In genomic region chr6:84916291-84916690, GRCm38 (mm10) we compare ENCODE assay signal across 8 mouse cellular contexts.
DNase-seq lines count a peak whose midpoint lies in the region; ATAC-seq and TF ChIP-seq lines count a peak whose summit lies in the region.
"Had no signal": no experiment of that assay in that cellular context is flagged by ENCODE, and none has a peak within 500 bp of the region (broad histone marks: within the 10 kb centered on the region; RNA-seq: fewer than 3 reads in every experiment).

No protein-coding gene starts in this region.

- no peaks in the 10 kb centered on the region for H3K36me3 ChIP-seq in CH12.LX (replicated peaks in 1 of 2; ENCODE audit: control insufficient read depth in 1 of 2, insufficient read depth in 1 of 2, low read length in 1 of 2)
- H3K36me3 ChIP-seq in embryonic facial prominence, embryonic 14.5 days (ENCODE audit: control insufficient read depth, insufficient read depth, low read length), result no peaks in the 10 kb centered on the region
- no peaks in the 10 kb centered on the region for H3K36me3 ChIP-seq in lung, embryonic 14.5 days (ENCODE audit: insufficient read depth)

- H3K4me2 ChIP-seq in CH12.LX (ENCODE audit: insufficient read depth, low read depth, poor library complexity, severe bottlenecking), result no peak overlapping the region
- no peak overlapping the region for H3K4me2 ChIP-seq in embryonic facial prominence, embryonic 14.5 days (ENCODE audit: low read depth, low read length)
- no peak overlapping the region for H3K4me2 ChIP-seq in lung, embryonic 14.5 days

- H3K4me3 ChIP-seq in CH12.LX (replicated peaks in 1 of 3; ENCODE audit: low read depth in 2 of 3, low read length in 2 of 3, poor library complexity in 1 of 3), result no peak overlapping the region
- no peak overlapping the region for H3K4me3 ChIP-seq in embryonic facial prominence, embryonic 14.5 days (ENCODE audit: low read depth, low read length)
- no peak overlapping the region for H3K4me3 ChIP-seq in lung, embryonic 14.5 days (ENCODE audit: low read depth, low read length)
- H3K4me3 ChIP-seq: megakaryocyte, embryonic 14.5 days had no signal

- no peaks in the 10 kb centered on the region for H3K27me3 ChIP-seq in CH12.LX (replicated peaks)
- H3K27me3 ChIP-seq in embryonic facial prominence, embryonic 14.5 days (replicated peaks; ENCODE audit: control insufficient read depth, insufficient read depth, low read length), result no peaks in the 10 kb centered on the region
- H3K27me3 ChIP-seq in lung, embryonic 14.5 days (ENCODE audit: insufficient read depth, low read length), result no peaks in the 10 kb centered on the region

- TF ChIP-seq CTCF in CH12.LX (conservative IDR thresholded peaks at IDR 0.05 in 1 of 2, IDR thresholded peaks at IDR 0.05 in 1 of 2; ENCODE audit: low read depth in 2 of 2, low read length in 2 of 2), result peak; percentile 78
- peak; percentile 75 for TF ChIP-seq CTCF in lung, embryonic 14.5 days (IDR thresholded peaks at IDR 0.05; ENCODE audit: low read depth)

- WGBS in embryonic facial prominence, embryonic 14.5 days, result 24% methylated on average over 2 of the region's 2 CpGs
- WGBS in lung, embryonic 14.5 days, result 28% methylated on average over 2 of the region's 2 CpGs

- in situ Hi-C loops in CH12.LX (cut with MboI; ENCODE audit: low pct_ligation_motif_present, low pct_unique_long_range_greater_than_20kb, low sequenced_read_pairs), result loop anchor here (5.0 to 25.0 kb wide), 2 partner anchors 206 to 329 kb away; partner anchors contain the start of gene Cyp26b1

- H3K9ac ChIP-seq in CH12.LX (ENCODE audit: insufficient read depth, low read depth), result no peak overlapping the region
- H3K9ac ChIP-seq in embryonic facial prominence, embryonic 14.5 days (ENCODE audit: low read depth, low read length), result no peak overlapping the region
- no peak overlapping the region for H3K9ac ChIP-seq in lung, embryonic 14.5 days

- no peak overlapping the region for H3K27ac ChIP-seq in CH12.LX (ENCODE audit: insufficient read depth, low read depth)
- H3K27ac ChIP-seq in embryonic facial prominence, embryonic 14.5 days (replicated peaks; ENCODE audit: low read depth, low read length), result no peak overlapping the region
- no peak overlapping the region for H3K27ac ChIP-seq in lung, embryonic 14.5 days (ENCODE audit: low read depth)

- TF ChIP-seq RAD21 in CH12.LX (IDR thresholded peaks at IDR 0.05; ENCODE audit: low read depth, low read length), result peak; percentile 48

- ATAC-seq in embryonic facial prominence, embryonic 14.5 days (ENCODE audit: low read depth), result no peak
- ATAC-seq in lung, embryonic 14.5 days (ENCODE audit: insufficient read depth), result no peak

- H3K4me1 ChIP-seq in CH12.LX (ENCODE audit: control insufficient read depth in 1 of 2, insufficient read depth in 2 of 2), result no peaks in the 10 kb centered on the region
- H3K4me1 ChIP-seq in embryonic facial prominence, embryonic 14.5 days (ENCODE audit: control insufficient read depth, insufficient read depth, low read length), result no peaks in the 10 kb centered on the region
- H3K4me1 ChIP-seq in lung, embryonic 14.5 days (ENCODE audit: insufficient read depth), result no peaks in the 10 kb centered on the region

- H3K79me2 ChIP-seq in CH12.LX (replicated peaks; ENCODE audit: control insufficient read depth, extremely low read depth, insufficient read depth, poor library complexity, severe bottlenecking), result no peaks in the 10 kb centered on the region

- peak; percentile 17 to 25 for DNase-seq in layer of hippocampus, postnatal 10 days (ENCODE audit: low spot score in 2 of 2)
- no peak for DNase-seq in layer of hippocampus, adult 9-10 months (ENCODE audit: low spot score)
- peak; percentile 46 for DNase-seq in CH12.LX (ENCODE audit: extremely low read depth)
- peak; percentile 25 for DNase-seq in T-cell, adult 2 months (ENCODE audit: low spot score)
- peak; percentile 32 for DNase-seq in embryonic facial prominence, embryonic 14.5 days (ENCODE audit: low spot score)
- DNase-seq in lung, embryonic 14.5 days, result peak; percentile 80
- DNase-seq in thymus, postnatal 36 days, result peak; percentile 25 to 40

- no peaks in the 10 kb centered on the region for H3K9me3 ChIP-seq in CH12.LX (replicated peaks; ENCODE audit: low read length)
- H3K9me3 ChIP-seq in embryonic facial prominence, embryonic 14.5 days (ENCODE audit: control insufficient read depth, low read length), result no peaks in the 10 kb centered on the region
- H3K9me3 ChIP-seq in lung, embryonic 14.5 days (ENCODE audit: low read depth, low read length), result no peaks in the 10 kb centered on the region

- TF ChIP-seq POLR2A in CH12.LX (IDR thresholded peaks at IDR 0.05; ENCODE audit: low read depth, low read length), result no peak

- dilution Hi-C loops in CH12.LX (cut with MboI; ENCODE audit: extremely low pct_ligation_motif_present, extremely low pct_unique_long_range_greater_than_20kb, low sequenced_read_pairs), result no loop called here

- no peak for TF ChIP-seq EP300 in CH12.LX (IDR thresholded peaks at IDR 0.05; ENCODE audit: low read length)

TF ChIP-seq in CH12.LX, 34 proteins besides CTCF, POLR2A, EP300 and RAD21:
- TF ChIP-seq ELF1 (IDR thresholded peaks at IDR 0.05; ENCODE audit: low read depth, low read length), result no peak
- no peak for TF ChIP-seq USF2 (conservative IDR thresholded peaks at IDR 0.05; ENCODE audit: low read depth, low read length)
- TF ChIP-seq MEF2A (IDR thresholded peaks at IDR 0.05; ENCODE audit: borderline replicate concordance, low read depth, low read length), result no peak
- TF ChIP-seq TCF12 (IDR thresholded peaks at IDR 0.05; ENCODE audit: low read depth, low read length), result no peak
- TF ChIP-seq NRF1 (IDR thresholded peaks at IDR 0.05; ENCODE audit: low read depth, low read length), result no peak
- TF ChIP-seq SMC3 (IDR thresholded peaks at IDR 0.05; ENCODE audit: low read depth, low read length), result peak; percentile 85
- peak; percentile 84 for TF ChIP-seq ZNF384 (IDR thresholded peaks at IDR 0.05; ENCODE audit: low read depth, low read length)
- TF ChIP-seq JUN (IDR thresholded peaks at IDR 0.05; ENCODE audit: insufficient read depth, low read depth, low read length), result no peak
- TF ChIP-seq ZC3H11A (IDR thresholded peaks at IDR 0.05; ENCODE audit: low read depth, low read length), result no peak
- TF ChIP-seq POLR2AphosphoS2 (IDR thresholded peaks at IDR 0.05; ENCODE audit: low read depth, low read length), result no peak
- no peak for TF ChIP-seq NELFE (IDR thresholded peaks at IDR 0.05; ENCODE audit: low read depth, low read length)
